Mouse (Mus musculus) C2C12 (cell line): ENCODE results near the gene Ddx47.

Source experiments
- CEBPB ChIP-seq: IDR thresholded peaks from one replicate; pipeline ENCODE4 v1.6.1; 2011; ENCODE audit warnings: low read depth, mild to moderate bottlenecking, control low read depth, moderate library complexity
- CTCF ChIP-seq: IDR thresholded peaks from one replicate; pipeline ENCODE4 v1.5.1; 2011; ENCODE audit not compliant: control insufficient read depth, insufficient read depth, insufficient read length
- FOSL1 ChIP-seq: IDR thresholded peaks from one replicate; pipeline ENCODE4 v1.8.0; 2011; ENCODE audit warnings: mild to moderate bottlenecking, low read length; ENCODE audit not compliant: poor library complexity, insufficient read depth, severe bottlenecking
- MAX ChIP-seq: IDR thresholded peaks from one replicate; pipeline ENCODE4 v1.6.1; 2011; ENCODE audit warnings: mild to moderate bottlenecking, control low read depth
- MYOG ChIP-seq: IDR thresholded peaks from one replicate; pipeline ENCODE4 v1.6.1; 2011; ENCODE audit not compliant: control insufficient read depth, insufficient read length; ENCODE audit errors: extremely low read depth
- USF1 ChIP-seq: IDR thresholded peaks from one replicate; pipeline ENCODE4 v1.6.1; 2011; ENCODE audit warnings: low read depth, mild to moderate bottlenecking, control low read depth, moderate library complexity

DNA sequence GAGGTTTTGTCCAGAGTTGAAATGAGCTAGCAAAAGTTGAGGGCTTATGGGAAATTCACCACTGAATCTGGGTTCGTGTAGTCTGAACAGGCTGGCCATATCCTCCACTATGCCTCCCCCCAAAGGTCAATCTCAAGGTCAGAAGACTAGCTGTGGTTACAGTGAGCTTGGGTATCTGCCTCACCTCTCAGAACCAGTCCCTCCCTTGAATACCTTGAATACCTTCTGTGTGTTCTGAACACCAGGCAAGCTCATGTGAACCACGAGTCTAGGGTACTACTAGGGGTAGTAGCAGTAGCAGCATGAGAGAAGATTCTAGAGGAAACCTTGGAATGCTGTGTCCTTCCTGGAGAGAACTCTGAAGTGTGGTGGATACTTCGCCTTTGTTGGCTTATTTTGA is 10.2 kb downstream of the Ddx47 start:
- TF ChIP-seq CTCF: no peak
- TF ChIP-seq MAX: no peak
- TF ChIP-seq USF1: no peak
- no peak for TF ChIP-seq CEBPB
- no peak for TF ChIP-seq FOSL1
- no peak for TF ChIP-seq MYOG
